Mouse (Mus musculus) lung, adult 2 months (tissue): ENCODE measurements around the gene B230307C23Rik.
"Not testable (repeated sequence)": the region's sequence is repeated elsewhere in the genome, so short reads cannot be mapped to it uniquely, and the experiment has no call there.

Experiments used
- CTCF ChIP-seq: fragments of 200-500 bp; IDR thresholded peaks from 2 replicates; pipeline ENCODE4 v1.5.1; 2011; ENCODE audit warnings: mild to moderate bottlenecking, low read length, control low read depth; ENCODE audit not compliant: insufficient read depth
- POLR2A ChIP-seq: fragments of 200-500 bp; IDR thresholded peaks from 2 replicates; pipeline ENCODE4 v1.6.1; 2011; ENCODE audit warnings: low read depth, mild to moderate bottlenecking, control low read depth, low read length, borderline replicate concordance; ENCODE audit errors: extremely low read depth

DNA sequence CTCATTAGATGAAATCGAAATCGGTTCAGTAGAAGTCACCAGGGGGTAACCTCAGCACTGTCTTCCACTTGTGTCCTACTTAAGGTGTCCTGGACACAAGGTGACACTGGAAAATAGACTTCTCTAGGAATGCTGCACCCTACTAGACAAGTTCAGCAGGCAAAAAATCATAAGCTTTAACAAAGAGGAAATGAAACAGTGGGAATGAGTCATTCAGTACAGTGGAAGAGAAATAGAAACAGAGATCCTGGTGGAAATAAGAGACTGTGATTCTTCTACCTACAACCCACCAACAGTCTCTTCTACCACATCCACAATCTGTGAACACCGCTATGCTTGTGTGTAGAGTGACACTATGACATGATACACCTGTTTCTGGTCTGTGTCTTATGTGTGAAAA, 4.6 kb upstream of the B230307C23Rik start:
- TF ChIP-seq CTCF, POLR2A: not testable (repeated sequence)
